Mouse (Mus musculus) bone marrow macrophage, adult 2 months (primary cell): Measurements from ENCODE around the gene Wdfy2. TPM values are rescaled to one million over a fixed set of nuclear protein-coding genes. Genes with fewer than 3 reads are reported as not detected.

ENCODE experiments used
- H3K27ac ChIP-seq: 2 replicates; pipeline ENCODE4 v1.5.1; 2012; ENCODE audit warnings: low read depth, low read length; ENCODE audit not compliant: insufficient read depth
- H3K4me1 ChIP-seq: 2 replicates; pipeline ENCODE4 v1.6.1; 2012; ENCODE audit warnings: low read length; ENCODE audit not compliant: control insufficient read depth, insufficient read depth
- H3K4me3 ChIP-seq: 2 replicates; pipeline ENCODE4 v1.5.1; 2012; ENCODE audit warnings: mild to moderate bottlenecking, low read length, moderate library complexity; ENCODE audit not compliant: insufficient read depth
- CTCF ChIP-seq: IDR thresholded peaks from 2 replicates; pipeline ENCODE4 v1.5.1; 2012; ENCODE audit warnings: low read depth, mild to moderate bottlenecking, low read length, moderate library complexity
- POLR2A ChIP-seq: IDR thresholded peaks from 2 replicates; pipeline ENCODE4 v1.6.1; 2012; ENCODE audit warnings: mild to moderate bottlenecking, low read depth, low read length, borderline replicate concordance
- polyA plus RNA-seq: library from polyadenylated mRNA; stranded (reverse); fragments of >200 nt; gene quantifications from 2 replicates; pipeline ENCODE4 v1.2.4, GENCODE M21; 2012; ENCODE audit not compliant: missing spikeins, insufficient read depth, insufficient read length

Gene Wdfy2
- polyA plus RNA-seq, 1 experiment = 83.5 TPM

- H3K4me1 ChIP-seq = peaks cover 74% of the 10 kb centered on the region
- no peak overlapping the region for H3K27ac ChIP-seq
- H3K4me3 ChIP-seq = no peak overlapping the region
- TF ChIP-seq POLR2A (no peak), CTCF (no peak)
Observed at GRCm38 (mm10) chr14:62874348-62874747, 36.9 kb downstream of the Wdfy2 start.

DNA sequence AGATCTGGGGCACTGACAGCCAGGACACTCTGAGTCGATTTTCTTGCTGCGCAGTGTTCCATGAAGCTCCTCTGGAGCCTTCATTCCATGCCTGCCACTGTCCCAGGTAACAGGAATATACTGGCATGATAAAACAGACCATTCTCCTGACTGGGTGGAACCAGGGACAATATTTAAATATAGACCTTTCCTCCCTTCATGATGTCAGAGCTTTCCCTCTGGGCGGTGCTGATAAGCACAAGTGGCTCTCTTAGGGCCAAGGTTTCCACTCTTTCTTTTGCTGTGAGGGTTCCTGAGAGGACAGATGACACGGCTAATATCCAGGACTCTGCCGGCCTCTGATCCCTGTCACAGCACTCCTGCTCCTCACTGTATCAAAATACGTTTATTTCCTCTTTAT is 40.6 kb downstream of the Wdfy2 start:
- Histone ChIP-seq H3K4me3 (no peak overlapping the region), H3K27ac (no peak overlapping the region), H3K4me1 (peaks cover 64% of the 10 kb centered on the region)
- TF ChIP-seq CTCF (no peak), POLR2A (no peak)

DNA sequence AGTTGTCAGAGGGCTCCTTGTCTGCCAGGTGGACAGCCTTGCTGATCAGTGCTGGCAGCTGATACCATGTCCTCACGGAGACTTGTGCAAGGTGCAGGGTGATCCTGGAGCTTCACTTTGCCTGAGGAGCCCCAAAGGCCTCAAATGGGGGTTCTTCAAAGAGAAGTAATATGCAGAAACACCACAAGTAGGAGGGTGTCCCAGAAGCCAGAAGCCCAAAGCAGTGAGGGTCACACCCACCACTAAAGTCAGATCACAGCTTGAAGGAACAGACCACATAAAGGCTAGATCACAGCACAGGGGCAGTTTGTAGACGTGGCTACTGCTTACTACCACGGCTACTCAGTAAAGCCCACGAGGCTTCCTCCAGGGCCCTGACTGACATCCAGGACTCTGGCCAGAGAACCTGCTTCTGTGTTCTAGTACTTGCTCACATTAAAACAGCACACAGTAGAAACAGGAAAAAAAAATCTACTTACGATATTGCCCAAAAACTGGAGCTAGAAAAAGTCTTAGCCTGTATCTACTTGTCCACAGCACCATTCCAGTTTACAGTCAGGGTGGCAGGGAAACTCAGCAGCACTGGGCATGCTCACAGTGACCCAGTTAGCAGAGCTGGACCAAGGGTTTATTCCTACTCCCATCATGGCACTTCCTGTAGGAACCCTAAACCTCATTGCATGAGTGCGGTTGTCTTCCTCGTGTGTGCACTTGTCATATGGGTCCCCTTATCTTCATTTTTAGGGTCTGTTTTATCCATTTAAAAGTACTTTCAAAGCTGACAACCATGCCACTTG is 41.4 kb downstream of the Wdfy2 start:
- Histone ChIP-seq H3K4me3 (no peak overlapping the region), H3K4me1 (peaks cover 65% of the 10 kb centered on the region), H3K27ac (no peak overlapping the region)
- TF ChIP-seq CTCF = no peak
- TF ChIP-seq POLR2A = no peak

DNA sequence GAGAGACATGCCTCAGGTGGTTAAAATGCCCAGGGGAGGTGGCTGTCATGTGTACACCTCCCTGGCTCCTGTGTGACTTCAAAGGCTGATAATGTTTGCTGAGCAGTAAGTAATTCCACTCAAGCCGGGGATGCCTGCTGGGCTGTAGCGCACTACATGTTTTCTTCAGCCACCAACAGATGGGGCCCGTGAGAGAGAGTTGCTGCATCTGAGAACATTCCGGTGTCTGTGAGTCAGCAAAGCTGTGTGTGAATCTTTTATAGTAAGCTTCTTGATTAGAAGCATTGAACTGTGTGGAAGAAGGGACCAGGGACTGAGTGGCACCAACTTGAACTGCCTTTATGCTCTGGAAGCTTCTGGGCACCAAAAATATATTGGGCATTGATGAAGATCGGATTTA is 42.0 kb downstream of the Wdfy2 start:
- TF ChIP-seq CTCF (no peak), POLR2A (no peak)
- Histone ChIP-seq H3K4me1 (peaks cover 60% of the 10 kb centered on the region), H3K27ac (peak overlapping the region; percentile 21; the same call in 1 of the 2 replicates), H3K4me3 (no peak overlapping the region)

GRCm38 (mm10) chr14:62880084-62880851 is 42.8 kb downstream of the Wdfy2 start:
- peaks cover 57% of the 10 kb centered on the region for H3K4me1 ChIP-seq
- H3K4me3 ChIP-seq = no peak overlapping the region
- TF ChIP-seq CTCF = no peak
- no peak for TF ChIP-seq POLR2A
- peak overlapping the region; percentile 10; the same call in 1 of the 2 replicates for H3K27ac ChIP-seq

- Histone ChIP-seq H3K4me1 (peaks cover 49% of the 10 kb centered on the region), H3K27ac (no peak overlapping the region), H3K4me3 (no peak overlapping the region)
- TF ChIP-seq POLR2A (no peak), CTCF (no peak)
Observed at GRCm38 (mm10) chr14:62882061-62882614, 44.7 kb downstream of the Wdfy2 start.

GRCm38 (mm10) chr14:62883551-62883950 is 46.1 kb downstream of the Wdfy2 start:
- Histone ChIP-seq H3K27ac (no peak overlapping the region), H3K4me3 (no peak overlapping the region), H3K4me1 (peaks cover 46% of the 10 kb centered on the region)
- TF ChIP-seq CTCF (no peak), POLR2A (no peak)

- H3K27ac ChIP-seq = no peak overlapping the region
- no peak for TF ChIP-seq POLR2A
- TF ChIP-seq CTCF = no peak
- no peak overlapping the region for H3K4me3 ChIP-seq
- H3K4me1 ChIP-seq = peaks cover 40% of the 10 kb centered on the region
Observed at GRCm38 (mm10) chr14:62884171-62884570, 46.7 kb downstream of the Wdfy2 start.

DNA sequence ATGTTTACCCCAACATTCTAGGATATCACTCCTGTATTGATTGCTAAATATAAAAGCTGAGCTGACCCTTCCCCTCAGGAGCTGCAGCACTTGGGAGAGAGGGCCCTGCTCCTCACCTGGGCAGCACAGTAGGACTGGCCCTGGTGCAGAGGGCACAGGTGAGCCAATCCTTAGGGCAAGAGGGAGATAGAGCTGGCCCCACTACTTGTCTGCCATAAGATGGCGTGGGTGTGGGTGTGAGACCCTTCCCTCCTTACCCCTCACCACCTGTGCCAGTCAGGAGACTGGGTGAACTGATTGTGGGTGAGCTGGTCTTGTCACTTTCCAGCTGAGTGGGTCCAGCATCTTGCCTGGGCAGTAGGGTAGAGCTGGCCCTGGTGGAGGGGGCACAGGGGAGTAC is 47.2 kb downstream of the Wdfy2 start:
- TF ChIP-seq CTCF = no peak
- no peak for TF ChIP-seq POLR2A
- Histone ChIP-seq H3K4me1 (peaks cover 36% of the 10 kb centered on the region), H3K4me3 (no peak overlapping the region), H3K27ac (no peak overlapping the region)

- no peak overlapping the region for H3K27ac ChIP-seq
- H3K4me1 ChIP-seq = peaks cover 32% of the 10 kb centered on the region
Observed at GRCm38 (mm10) chr14:62885146-62885545, 47.7 kb downstream of the Wdfy2 start.

More at GRCm38 (mm10) chr14:62885146-62885545, 47.7 kb downstream of the Wdfy2 start:
- no peak overlapping the region for H3K4me3 ChIP-seq
- no peak for TF ChIP-seq CTCF
